Mouse (Mus musculus) left cerebral cortex, postnatal 25 days (tissue): Measurements from ENCODE around the gene 2010111I01Rik. TPM values are rescaled to one million over a fixed set of nuclear protein-coding genes. Genes with fewer than 3 reads are reported as not detected.
"Not testable (repeated sequence)": the region's sequence is repeated elsewhere in the genome, so short reads cannot be mapped to it uniquely, and the experiment has no call there.

Source experiments
- DNase-seq, 2 experiments: peaks; one replicate each; pipeline ENCODE4 v3.0.0; 2022; ENCODE audit warnings: low spot score in 2 of 2, mixed read lengths in 1 of 2
- intact Hi-C: fragments of 180-260 bp; cut with DNase I; formaldehyde crosslinking; loops from one replicate; pipeline ENCODE4 v1.15.1; 2025
- total RNA-seq, 2 experiments: library from RNA; stranded (reverse); gene quantifications; 2 replicates each; pipeline ENCODE4 v1.2.3; 2021

The 2010111I01Rik gene
- total RNA-seq, 2 experiments from 2014 or later, result 93.6 to 105 TPM

DNA sequence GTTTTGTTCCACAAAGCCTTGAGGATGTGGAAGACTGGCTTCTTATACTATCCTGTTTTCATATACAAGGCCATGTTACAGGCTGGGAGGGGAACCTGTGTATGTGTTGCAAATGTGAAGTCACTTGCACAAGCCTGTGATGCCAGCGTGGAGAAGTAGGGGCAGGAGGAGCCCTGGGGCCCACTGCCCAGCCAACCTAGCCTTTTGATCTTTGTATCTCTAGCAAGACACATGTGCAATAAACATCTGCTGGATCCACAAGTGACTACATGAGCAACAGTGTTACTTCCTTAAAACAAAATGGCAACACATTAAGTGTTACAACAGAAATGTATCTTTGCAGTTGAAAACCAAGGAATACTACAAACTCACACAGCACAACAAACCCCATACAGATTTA lies 13.1 kb upstream of the 2010111I01Rik start:
- no peak for DNase-seq
- intact Hi-C loops, result no loop called here

DNA sequence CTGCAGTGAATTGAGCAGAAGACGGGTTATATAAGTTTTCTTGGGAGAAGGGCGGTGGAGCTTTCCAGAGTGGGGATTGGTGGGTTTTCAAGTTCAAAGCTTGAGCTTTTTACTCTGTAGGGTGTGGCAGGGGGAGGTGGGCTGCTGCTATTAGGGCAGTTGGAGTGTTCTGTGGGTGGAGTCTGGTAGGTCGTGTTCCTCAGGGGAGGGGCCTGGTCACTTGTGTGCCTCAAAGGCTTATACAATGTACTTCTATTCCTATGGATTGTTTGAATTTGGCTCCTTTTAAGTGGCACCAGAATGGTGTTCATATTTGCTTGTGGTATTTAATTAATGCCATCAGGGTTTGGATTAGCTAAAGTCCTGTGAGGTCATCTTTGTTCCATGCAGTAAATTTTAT lies 12.6 kb upstream of the 2010111I01Rik start:
- DNase-seq, result no peak
- intact Hi-C loops, result no loop called here

DNA sequence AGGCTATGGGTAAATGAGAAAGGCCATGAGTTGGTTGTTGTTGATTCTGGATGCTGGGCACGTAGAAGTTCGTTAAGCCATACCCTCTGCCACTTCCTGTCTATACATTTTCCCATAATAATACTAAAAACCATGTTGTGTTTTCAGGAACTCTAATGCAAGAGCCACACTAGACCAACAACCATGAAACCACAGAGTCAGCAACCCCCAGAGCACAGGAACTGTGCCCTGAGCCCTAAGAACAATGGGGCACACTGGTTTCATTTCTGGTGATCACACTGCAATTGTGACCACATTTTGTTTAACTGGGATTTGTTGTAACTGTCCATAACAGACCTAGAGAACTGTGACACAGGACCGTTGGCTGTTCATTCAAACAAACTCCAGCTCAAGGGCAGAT lies 12.1 kb upstream of the 2010111I01Rik start:
- DNase-seq, result no peak
- intact Hi-C loops, result no loop called here

DNA sequence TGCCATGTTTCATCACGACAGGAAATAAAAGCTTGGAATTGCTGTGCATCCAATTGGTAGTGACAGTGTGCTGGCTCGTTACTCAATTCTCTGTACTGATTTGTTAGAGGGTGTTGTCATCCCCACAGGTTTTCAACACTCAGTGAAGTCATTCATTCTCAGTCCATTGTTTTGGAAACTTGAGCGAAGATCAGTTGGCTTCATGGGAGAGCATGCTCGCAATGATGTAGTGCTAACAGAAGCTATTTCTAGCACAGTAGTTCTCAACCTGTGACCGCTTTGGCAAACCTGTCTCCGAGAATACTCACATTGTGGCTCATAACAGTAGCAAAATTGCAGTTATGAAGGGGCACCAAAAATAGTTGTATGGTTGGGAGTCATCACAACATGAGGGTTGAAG lies 8.7 kb upstream of the 2010111I01Rik start:
- intact Hi-C loops, result no loop called here
- no peak for DNase-seq

DNA sequence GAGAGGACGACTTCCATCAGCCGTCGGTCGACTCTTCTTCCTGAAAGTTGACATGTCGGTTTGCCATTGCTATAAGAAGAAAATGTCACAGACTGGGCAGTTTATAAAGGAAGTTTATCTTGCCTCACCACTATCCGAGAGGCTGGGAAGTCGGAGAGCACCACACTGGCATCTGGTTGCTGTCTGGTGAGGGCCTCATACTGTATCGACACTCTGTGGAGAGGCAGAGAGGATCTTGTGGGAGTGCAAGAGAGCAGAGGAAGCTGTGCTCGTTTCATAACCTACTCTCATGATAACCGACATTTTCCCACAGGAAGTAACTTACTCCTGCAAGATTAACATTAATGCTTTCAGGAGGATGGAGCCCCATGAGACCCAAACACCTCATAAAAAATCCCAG lies 7.9 kb upstream of the 2010111I01Rik start:
- intact Hi-C loops, result no loop called here
- DNase-seq, result no peak

DNA sequence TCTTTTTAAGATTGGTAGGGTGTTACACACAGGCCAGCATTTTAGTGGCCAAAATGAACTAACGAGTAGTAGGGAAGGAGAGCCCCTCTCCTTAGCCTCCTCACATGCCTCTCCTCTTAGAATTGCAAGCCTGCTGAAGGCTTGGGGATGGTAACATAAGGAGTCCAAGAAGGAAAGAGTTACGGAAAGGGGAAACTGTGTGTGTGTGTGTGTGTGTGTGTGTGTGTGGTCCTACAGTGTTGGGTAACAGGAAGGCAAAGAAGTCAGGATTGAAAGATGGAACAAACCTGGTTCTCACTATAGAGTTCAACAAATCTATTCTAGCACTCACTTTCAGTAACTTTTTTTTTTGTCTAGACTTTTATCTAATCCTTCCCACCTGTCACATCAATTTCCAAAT lies 1.3 kb upstream of the 2010111I01Rik start:
- intact Hi-C loops, result no loop called here

DNA sequence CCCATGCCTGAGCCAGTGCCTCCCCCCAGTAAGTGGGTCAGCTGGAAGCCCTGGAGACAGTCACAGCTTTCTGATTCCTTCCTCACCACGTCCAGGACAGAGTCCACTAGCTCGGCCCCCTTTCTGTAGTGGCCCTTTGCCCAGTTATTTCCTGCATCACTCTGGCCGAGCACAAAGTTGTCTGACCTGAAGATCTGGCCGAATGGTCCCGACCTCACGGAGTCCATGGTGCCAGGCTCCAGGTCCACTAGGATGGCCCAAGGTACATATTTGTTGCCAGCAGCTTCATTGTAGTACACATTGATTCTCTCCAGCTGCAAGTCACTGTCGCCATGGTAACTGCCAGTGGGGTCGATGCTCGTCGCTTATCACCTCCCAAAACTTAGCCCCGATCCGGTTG lies 3.5 kb downstream of the 2010111I01Rik start:
- intact Hi-C loops, result no loop called here

More for the DNA sequence above, 1.3 kb upstream of the 2010111I01Rik start:
- no peak for DNase-seq

DNA sequence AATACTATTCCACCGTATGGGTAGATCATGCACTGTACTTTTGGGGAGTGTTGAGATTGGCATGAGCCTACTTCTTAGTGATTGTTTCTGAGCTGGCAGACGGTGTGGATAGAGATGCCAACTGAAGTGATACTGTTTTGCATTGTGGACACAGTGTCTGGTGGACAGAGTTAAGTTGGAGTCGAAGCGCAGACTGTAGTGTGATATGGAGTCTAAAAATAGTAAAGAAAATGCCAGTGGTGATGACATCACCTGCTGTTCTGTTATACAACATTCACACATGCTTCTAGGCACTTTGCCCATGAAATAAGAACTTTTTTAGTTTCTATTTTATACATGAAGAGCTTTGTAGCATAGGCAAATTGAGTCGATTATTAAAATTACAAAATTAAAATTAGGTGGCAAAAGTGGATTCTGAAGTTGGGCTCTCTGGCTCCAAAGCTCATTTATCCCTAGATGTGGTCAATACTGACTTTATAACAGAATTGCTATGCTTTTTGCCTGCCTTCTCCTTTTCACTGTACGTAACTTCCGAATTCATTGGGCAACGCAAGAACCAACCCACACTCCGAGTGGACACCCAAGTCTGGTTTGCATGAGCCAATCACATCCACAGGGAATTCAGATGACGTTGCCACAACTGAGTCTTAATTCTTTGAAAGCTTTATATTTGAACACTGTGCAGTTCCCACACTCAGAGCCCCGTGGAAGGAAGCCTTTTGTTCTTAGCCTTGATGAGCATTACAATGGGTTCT lies 6.0 kb downstream of the 2010111I01Rik start:
- intact Hi-C loops, result loop anchor here (5.0 kb wide), 1 partner anchor 42 kb away; no protein-coding TSS in a partner anchor
- DNase-seq, result peak; percentile 10 to 78

More for the DNA sequence above, 3.5 kb downstream of the 2010111I01Rik start:
- DNase-seq, result no peak

DNA sequence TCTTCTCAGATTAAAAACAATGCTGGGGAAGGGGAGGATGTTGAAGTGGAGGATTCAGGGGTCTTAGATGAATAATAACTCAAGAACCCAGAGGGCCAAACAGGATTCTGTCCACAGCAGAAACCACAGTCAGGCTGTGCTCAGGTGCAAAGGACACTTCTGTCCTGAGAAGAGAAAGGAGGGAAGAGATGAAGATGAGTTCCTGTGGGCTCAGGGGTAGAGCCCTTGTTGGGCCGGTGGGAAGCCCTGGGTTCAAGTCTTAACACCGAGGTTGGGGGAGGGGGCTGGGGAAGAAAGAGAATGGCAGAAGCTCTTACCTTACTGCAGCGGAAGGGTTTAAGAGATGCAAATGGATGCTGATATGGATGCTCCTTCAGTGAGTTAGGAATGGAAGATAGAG lies 7.7 kb downstream of the 2010111I01Rik start:
- intact Hi-C loops, result loop anchor here (5.0 kb wide), 1 partner anchor 40 kb away; no protein-coding TSS in a partner anchor
- DNase-seq, result no peak

DNA sequence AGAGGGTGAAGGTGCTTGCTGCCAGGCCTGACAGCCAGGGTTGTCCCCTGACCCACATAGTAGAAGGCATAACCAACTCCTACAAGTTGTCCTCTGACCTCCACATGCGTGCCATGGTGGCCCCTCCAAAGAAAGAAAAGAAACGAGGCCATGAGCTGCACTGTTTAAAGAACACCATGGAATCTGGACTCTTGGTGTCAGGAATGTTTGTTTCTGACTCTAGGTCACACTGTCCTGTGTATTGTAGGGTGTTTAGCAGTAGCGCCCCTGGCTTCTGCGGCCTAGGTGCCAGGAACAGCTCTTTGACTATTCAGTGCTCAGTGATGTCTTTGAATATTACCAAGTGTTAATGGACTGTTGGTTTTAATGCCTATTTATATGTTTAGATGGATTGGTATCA lies 8.4 kb downstream of the 2010111I01Rik start:
- DNase-seq, result no peak
- intact Hi-C loops, result loop anchor here (5.0 kb wide), 1 partner anchor 39 kb away; no protein-coding TSS in a partner anchor

DNA sequence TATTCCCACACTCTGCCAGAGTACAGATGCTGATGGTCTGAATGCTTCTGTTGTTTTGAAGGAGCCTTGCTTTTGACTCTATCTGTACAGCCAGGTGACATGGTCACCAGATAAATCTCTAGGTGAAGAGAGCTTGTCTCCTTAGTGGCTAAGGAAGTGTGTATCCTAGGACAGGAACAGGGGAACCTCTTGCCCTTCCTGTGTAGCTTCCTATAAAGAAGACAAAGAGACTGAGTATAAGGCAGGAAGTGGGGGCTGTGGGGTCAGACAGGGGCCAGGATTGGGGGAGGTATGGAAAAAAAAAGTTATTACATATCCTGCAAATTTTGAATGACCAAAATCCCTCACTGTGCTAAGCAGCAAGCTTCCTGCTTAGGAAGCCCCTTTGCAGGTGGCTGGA lies 13.4 kb downstream of the 2010111I01Rik start:
- DNase-seq, result no peak
- intact Hi-C loops, result no loop called here

DNA sequence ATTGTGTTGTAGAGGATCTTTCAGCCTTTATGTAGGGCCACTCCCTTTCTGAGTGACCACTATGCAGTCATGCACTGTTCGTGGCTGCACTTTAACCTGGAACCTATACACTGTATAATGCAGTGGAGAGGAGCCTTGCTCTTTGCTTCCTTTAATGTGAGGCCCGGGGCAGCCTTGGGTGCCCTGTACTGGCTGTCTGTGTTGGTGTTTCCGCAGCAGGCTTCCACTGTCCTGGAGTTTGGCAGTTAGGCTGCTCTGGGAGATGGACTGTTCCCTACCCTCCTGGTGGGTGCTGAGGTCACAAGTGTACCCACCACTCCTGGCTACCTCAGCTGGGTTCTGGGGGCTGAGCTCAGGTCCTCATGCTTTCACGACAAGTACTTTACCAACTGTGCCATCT lies 14.1 kb downstream of the 2010111I01Rik start:
- intact Hi-C loops, result no loop called here
- no peak for DNase-seq

DNA sequence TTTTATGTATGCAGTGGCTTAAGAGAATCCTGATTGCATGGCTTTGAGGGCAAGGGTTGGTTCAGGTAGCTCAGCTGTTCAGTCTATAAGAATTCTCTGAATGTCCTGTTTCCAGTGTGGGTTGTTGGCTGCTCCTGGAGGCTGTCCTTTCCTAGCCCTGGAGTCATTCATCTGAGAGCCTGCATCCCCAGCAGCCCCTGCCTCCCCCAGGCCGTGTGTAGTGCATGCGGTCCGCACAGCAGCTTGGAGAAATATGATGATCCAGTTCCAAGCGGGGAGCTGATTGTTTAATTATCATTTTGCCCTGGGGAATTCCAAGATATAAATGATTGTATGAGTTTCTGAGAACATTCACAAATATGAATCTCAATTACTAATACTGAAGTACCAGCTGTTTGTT lies 14.5 kb downstream of the 2010111I01Rik start:
- intact Hi-C loops, result no loop called here
- DNase-seq, result no peak

DNA sequence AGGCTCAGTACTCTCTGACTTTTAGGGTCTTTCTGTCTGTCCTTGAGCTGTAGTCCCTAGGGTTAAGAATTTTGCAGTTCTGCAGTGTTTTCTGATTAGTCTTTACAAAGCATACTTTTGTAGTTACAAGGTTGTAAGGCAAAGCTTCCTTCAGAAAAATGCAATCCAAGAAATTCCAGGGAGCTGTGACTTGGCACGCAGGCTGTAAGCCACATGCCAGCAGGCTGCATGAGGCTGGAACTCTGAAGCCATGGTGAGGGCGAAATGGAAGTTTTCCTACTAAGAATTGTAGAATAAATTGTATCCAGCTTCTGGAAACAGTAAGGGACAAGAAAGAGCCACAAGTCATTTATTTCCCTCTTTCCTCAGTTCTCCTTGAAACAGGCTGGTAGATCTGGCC lies 15.4 kb downstream of the 2010111I01Rik start:
- intact Hi-C loops, result no loop called here
- peak in 1 of 2 experiments; percentile 54 for DNase-seq

DNA sequence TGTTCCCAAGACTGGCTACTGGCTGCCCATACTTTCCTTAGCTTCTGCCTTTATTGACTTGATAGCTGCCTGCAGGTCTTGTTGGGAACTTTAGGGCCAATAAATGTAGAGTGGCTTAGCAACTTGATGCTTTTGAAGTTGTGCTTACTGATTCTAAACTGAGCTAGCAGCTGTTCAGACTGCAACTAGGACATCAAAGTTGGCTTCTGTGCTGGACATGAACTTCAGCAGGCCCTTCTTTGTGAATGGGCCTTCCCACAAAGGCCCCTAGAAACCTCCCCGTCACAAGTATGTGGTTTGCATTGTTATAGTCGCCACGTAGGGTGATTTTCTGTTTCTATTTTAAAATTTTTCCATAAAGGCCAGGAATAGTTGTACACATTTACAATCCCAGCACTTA lies 19.8 kb downstream of the 2010111I01Rik start:
- DNase-seq, result no peak
- intact Hi-C loops, result no loop called here

DNA sequence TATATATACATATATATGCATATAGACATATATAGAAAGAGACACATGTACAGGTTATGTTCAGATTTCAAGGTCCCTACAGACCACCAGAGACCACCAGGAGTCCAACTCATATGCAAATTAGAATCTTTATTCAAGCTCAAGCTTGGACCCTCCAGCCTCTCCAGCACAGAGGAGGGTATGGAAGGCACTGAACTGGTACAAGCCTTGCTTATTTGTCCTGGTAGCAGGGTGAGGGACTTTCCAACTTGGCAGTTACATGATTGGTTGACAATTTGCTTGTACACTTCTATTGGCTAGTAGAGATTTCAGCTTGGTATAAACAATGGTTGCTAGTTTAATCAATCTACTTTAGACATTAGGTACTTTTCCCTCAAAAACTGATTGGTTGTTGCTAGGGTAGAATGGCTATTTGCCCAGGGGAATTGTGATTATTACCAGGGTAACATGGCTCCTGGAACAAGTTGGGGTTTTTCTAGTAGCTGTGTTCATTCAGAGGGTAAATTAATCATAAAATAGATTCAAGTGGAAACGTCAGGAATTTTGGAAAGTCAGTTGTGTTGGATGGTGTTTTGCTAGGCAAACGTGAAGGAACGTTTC lies 25.3 kb downstream of the 2010111I01Rik start:
- DNase-seq, result no peak
- intact Hi-C loops, result no loop called here

DNA sequence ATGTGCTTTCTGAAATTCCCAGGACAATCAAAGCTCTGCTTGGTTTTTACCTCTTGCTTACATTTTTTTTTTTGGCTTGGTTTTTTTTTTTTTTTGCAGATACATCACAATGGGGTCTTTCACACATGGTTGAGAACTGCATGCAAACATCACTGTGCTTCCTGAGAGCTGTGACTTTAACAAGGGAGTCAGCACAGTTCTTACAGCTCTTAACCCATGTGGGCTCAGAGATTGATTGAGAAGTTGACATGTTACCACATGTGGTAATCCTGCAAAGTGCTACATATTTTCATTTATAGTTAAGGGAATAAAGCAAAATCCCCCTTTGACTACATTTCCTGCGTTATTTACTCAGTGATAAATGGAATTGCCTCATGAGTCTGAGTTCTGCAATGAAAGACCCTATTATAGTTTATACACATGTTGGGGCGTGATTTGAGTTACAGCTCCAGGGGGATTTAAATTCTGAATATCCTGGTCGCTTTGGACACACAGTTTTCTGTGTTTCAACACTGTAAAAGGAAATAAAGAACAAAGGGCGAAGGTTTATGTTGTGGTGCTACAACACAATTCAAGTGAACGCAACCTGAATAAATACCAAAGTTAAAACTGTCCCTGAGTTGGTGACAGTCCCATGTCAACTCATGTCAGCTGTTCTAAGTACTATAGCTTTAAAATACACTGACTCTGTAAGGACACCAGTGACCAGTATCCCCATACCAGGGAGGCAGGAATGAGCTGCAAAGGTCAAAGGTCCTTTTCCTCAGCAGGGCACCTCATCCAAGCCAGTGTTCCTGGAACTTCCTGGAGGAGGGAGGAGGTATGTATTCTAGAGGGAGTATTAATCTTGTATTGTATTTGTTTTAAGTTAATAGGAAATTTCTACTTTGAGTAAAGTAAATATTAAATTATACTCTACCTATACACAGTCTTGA lies 29.1 kb downstream of the 2010111I01Rik start:
- intact Hi-C loops, result no loop called here
- no peak for DNase-seq

DNA sequence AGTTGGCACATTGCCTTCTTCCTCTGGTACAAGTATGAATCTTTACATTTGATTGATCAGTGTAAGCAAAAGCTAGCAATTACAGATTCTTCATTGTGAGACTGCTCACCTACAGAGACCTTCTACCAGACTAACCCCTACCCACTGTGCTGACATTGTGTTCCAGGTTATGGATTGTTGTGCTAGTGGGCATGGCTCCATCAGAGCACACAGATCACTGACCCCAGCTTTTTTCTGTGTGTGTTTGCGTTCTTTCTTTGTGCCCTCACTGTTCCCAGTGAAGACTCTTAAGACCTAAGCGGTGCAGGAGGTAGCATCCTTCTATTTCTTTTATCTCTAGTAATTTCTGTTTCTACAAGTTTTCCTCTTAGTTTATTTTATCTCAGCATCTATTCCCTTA lies 32.1 kb downstream of the 2010111I01Rik start:
- no peak for DNase-seq
- intact Hi-C loops, result no loop called here

DNA sequence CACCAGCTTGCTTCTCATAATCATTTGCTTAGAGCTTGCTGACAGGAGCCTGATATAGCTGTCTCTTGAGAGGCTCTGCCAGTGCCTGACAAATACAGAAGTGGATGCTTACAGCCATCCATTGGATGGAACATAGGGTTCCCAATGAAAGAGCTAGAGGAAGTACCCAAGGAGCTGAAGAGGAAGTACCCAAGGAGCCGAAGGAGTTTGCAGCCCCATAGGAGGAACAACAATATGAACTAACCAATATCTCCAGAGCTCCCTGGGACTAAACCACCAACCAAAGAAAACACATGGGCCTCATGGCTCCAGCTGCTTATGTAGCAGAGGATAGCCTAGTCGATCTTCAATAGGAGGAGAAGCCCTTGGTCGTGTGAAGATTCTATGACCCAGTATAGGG lies 42.8 kb downstream of the 2010111I01Rik start:
- DNase-seq, intact Hi-C loops: not testable (repeated sequence)
